Mouse (Mus musculus) induced T-regulatory cell, adult 2 months (primary cell): ENCODE data around the gene Tspan18.
A peak's percentile ranks its signal among the peaks of the same experiment; 100 is the strongest.

Experiments used
- DNase-seq: peaks from one replicate; pipeline ENCODE4 v3.0.0-alpha.2; 2012; ENCODE audit warnings: low read depth

Gene Tspan18

GRCm38 (mm10) chr2:93333817-93334731, at the start of gene Tspan18:
Tspan18 (minus strand) TSS chr2:93334505.
- peak; percentile 71 for DNase-seq

GRCm38 (mm10) chr2:93383831-93384230, 49.5 kb upstream of the Tspan18 start:
- DNase-seq, result no peak

- no peak for DNase-seq
These were observed 46.4 kb upstream of the Tspan18 start for GRCm38 (mm10) chr2:93380680-93381089.

- DNase-seq, result no peak
These were observed 43.5 kb upstream of the Tspan18 start for GRCm38 (mm10) chr2:93377797-93378196.

- DNase-seq, result no peak
These were observed 42.9 kb upstream of the Tspan18 start for GRCm38 (mm10) chr2:93377157-93377556.

GRCm38 (mm10) chr2:93372872-93373271, 38.6 kb upstream of the Tspan18 start:
- no peak for DNase-seq

GRCm38 (mm10) chr2:93372097-93372571, 37.8 kb upstream of the Tspan18 start:
- DNase-seq, result no peak

GRCm38 (mm10) chr2:93368954-93369353, 34.6 kb upstream of the Tspan18 start:
- no peak for DNase-seq

GRCm38 (mm10) chr2:93367962-93368361, 33.7 kb upstream of the Tspan18 start:
- DNase-seq, result no peak

GRCm38 (mm10) chr2:93365411-93365810, 31.1 kb upstream of the Tspan18 start:
- no peak for DNase-seq

- DNase-seq, result no peak
These were observed 30.6 kb upstream of the Tspan18 start for GRCm38 (mm10) chr2:93364951-93365350.

GRCm38 (mm10) chr2:93361454-93361853, 27.1 kb upstream of the Tspan18 start:
- DNase-seq, result no peak

GRCm38 (mm10) chr2:93360310-93360709, 26.0 kb upstream of the Tspan18 start:
- DNase-seq, result no peak

- no peak for DNase-seq
These were observed 23.1 kb upstream of the Tspan18 start for GRCm38 (mm10) chr2:93357391-93357790.

- DNase-seq, result no peak
These were observed 21.5 kb upstream of the Tspan18 start for GRCm38 (mm10) chr2:93355845-93356244.

- DNase-seq, result no peak
These were observed 20.3 kb upstream of the Tspan18 start for GRCm38 (mm10) chr2:93354621-93355020.

- DNase-seq, result no peak
These were observed 19.4 kb upstream of the Tspan18 start for GRCm38 (mm10) chr2:93353725-93354124.

- DNase-seq, result no peak
These were observed 18.8 kb upstream of the Tspan18 start for GRCm38 (mm10) chr2:93352915-93353685.

- no peak for DNase-seq
These were observed 17.0 kb upstream of the Tspan18 start for GRCm38 (mm10) chr2:93351352-93351751.

- DNase-seq, result no peak
These were observed 12.7 kb upstream of the Tspan18 start for GRCm38 (mm10) chr2:93347018-93347417.

- DNase-seq, result no peak
These were observed 12.3 kb upstream of the Tspan18 start for GRCm38 (mm10) chr2:93346609-93347008.

- DNase-seq, result no peak
These were observed 11.5 kb upstream of the Tspan18 start for GRCm38 (mm10) chr2:93345663-93346268.
